Mouse (Mus musculus) central nervous system, embryonic 18 days (tissue): ENCODE measurements around the gene Ptrh1. TPM values are rescaled to one million over a fixed set of nuclear protein-coding genes. Genes with fewer than 3 reads are reported as not detected.

Experiments used
- polyA plus RNA-seq: library from polyadenylated mRNA; depleted of rRNA; stranded (reverse); fragments of >200 nt; gene quantifications from 2 replicates; pipeline ENCODE4 v1.2.3, GENCODE M21; 2012; rRNA removed

Ptrh1 gene
- 7.0 and 8.6 TPM in 2 replicates for polyA plus RNA-seq

GRCm38 (mm10) chr2:32775359-32776074 is at the start of gene Ptrh1, which contains the start of gene Ttc16:
TSS of gene Ptrh1 (plus strand) at chr2:32775786.
TSS of gene Ttc16 (minus strand) at chr2:32775633.

GRCm38 (mm10) chr2:32740916-32741272 is 34.7 kb upstream of the Ptrh1 start, which contains the start of gene 6330409D20Rik:
TSS of gene 6330409D20Rik (minus strand) at chr2:32741016.

GRCm38 (mm10) chr2:32757056-32757845 is 18.3 kb upstream of the Ptrh1 start, which contains the start of gene Tor2a:
TSS of gene Tor2a (plus strand) at chr2:32757234.

GRCm38 (mm10) chr2:32784048-32784681 is 8.6 kb downstream of the Ptrh1 start, which contains the start of gene Cfap157:
TSS of gene Cfap157 (minus strand) at chr2:32784428.

Other genes with a start within 250 kb of the Ptrh1 start
- gene Fam102a, start 240.5 kb upstream of the Ptrh1 start, polyA plus RNA-seq, result 7.5 and 8.2 TPM in 2 replicates
- 172 and 187 TPM in 2 replicates for gene Dpm2, start 204.9 kb upstream of the Ptrh1 start, polyA plus RNA-seq
- gene Pip5kl1, start 201.0 kb upstream of the Ptrh1 start, polyA plus RNA-seq, result 24.2 and 24.6 TPM in 2 replicates
- gene 9430097D07Rik, start 200.1 kb upstream of the Ptrh1 start, polyA plus RNA-seq, result 0.31 and 0.35 TPM in 2 replicates
- 29.4 and 30.7 TPM in 2 replicates for gene St6galnac4, start 188.7 kb upstream of the Ptrh1 start, polyA plus RNA-seq
- gene St6galnac6, start 176.1 kb upstream of the Ptrh1 start, polyA plus RNA-seq, result 30.7 and 32.0 TPM in 2 replicates
- gene Ak1, start 154.0 kb upstream of the Ptrh1 start, polyA plus RNA-seq, result 53.9 and 56.7 TPM in 2 replicates
- gene Eng, start 129.2 kb upstream of the Ptrh1 start, polyA plus RNA-seq, result 26.1 and 27.6 TPM in 2 replicates
- 44.7 and 46.5 TPM in 2 replicates for gene Fpgs, start 71.6 kb upstream of the Ptrh1 start, polyA plus RNA-seq
- gene Cdk9, start 62.7 kb upstream of the Ptrh1 start, polyA plus RNA-seq, result 196 and 197 TPM in 2 replicates
- gene Sh2d3c, start 54.7 kb upstream of the Ptrh1 start, polyA plus RNA-seq, result 36.2 and 42.8 TPM in 2 replicates
- gene 6330409D20Rik, start 34.8 kb upstream of the Ptrh1 start, polyA plus RNA-seq, result 3.8 and 4.7 TPM in 2 replicates
- 67.1 and 67.4 TPM in 2 replicates for gene Tor2a, start 18.6 kb upstream of the Ptrh1 start, polyA plus RNA-seq
- gene Ttc16, start 153 bp upstream of the Ptrh1 start, polyA plus RNA-seq, result 1.4 and 2.4 TPM in 2 replicates
- gene Cfap157, start 8.6 kb downstream of the Ptrh1 start, polyA plus RNA-seq, result 0.63 and 2.7 TPM in 2 replicates
- 296 and 339 TPM in 2 replicates for gene Stxbp1, start 71.5 kb downstream of the Ptrh1 start, polyA plus RNA-seq
- gene Fam129b, start 100.3 kb downstream of the Ptrh1 start, polyA plus RNA-seq, result 41.3 and 48.1 TPM in 2 replicates
- gene Rpl12, start 185.8 kb downstream of the Ptrh1 start, polyA plus RNA-seq, result 680 and 709 TPM in 2 replicates
- gene Lrsam1, start 185.8 kb downstream of the Ptrh1 start, polyA plus RNA-seq, result 27.1 and 31.0 TPM in 2 replicates
- 27.5 and 30.7 TPM in 2 replicates for gene Slc2a8, start 206.3 kb downstream of the Ptrh1 start, polyA plus RNA-seq